Mouse (Mus musculus) liver, adult 2 months (tissue): ENCODE results near the gene Vps33a. TPM values are rescaled to one million over a fixed set of nuclear protein-coding genes. Genes with fewer than 3 reads are reported as not detected.

Source experiments
- DNase-seq: peaks from one replicate; pipeline ENCODE4 v3.0.0-alpha.2; 2011; ENCODE audit warnings: low read depth, low spot score; ENCODE audit errors: extremely low read depth
- H3K27ac ChIP-seq: fragments of 200-500 bp; replicated peaks from 2 replicates; pipeline ENCODE4 v1.5.1; 2012; ENCODE audit warnings: low read depth, mild to moderate bottlenecking, control low read depth, inconsistent platforms, low read length; ENCODE audit not compliant: insufficient read depth
- H3K27me3 ChIP-seq: fragments of 200-500 bp; 2 replicates; pipeline ENCODE4 v1.6.1; 2012; ENCODE audit warnings: mild to moderate bottlenecking, moderate library complexity, low read length, inconsistent platforms; ENCODE audit not compliant: control insufficient read depth, insufficient read depth
- H3K36me3 ChIP-seq: fragments of 200-500 bp; 2 replicates; pipeline ENCODE4 v1.6.1; 2012; ENCODE audit warnings: low read length, inconsistent platforms; ENCODE audit not compliant: control insufficient read depth, insufficient read depth
- H3K4me1 ChIP-seq: fragments of 200-500 bp; 2 replicates; pipeline ENCODE4 v1.6.1; 2011; ENCODE audit warnings: low read length; ENCODE audit not compliant: control insufficient read depth, insufficient read depth
- H3K4me3 ChIP-seq: fragments of 200-500 bp; 2 replicates; pipeline ENCODE4 v1.5.1; 2011; ENCODE audit warnings: low read depth, mild to moderate bottlenecking, control low read depth, low read length, moderate library complexity; ENCODE audit not compliant: insufficient read depth
- H3K79me2 ChIP-seq: fragments of 200-500 bp; 2 replicates; pipeline ENCODE4 v1.6.1; 2012; ENCODE audit warnings: inconsistent platforms, mild to moderate bottlenecking, low read length, moderate library complexity; ENCODE audit not compliant: control insufficient read depth, insufficient read depth
- H3K9ac ChIP-seq: fragments of 200-500 bp; 2 replicates; pipeline ENCODE4 v1.6.1; 2012; ENCODE audit warnings: low read depth, mild to moderate bottlenecking, control low read depth, inconsistent platforms, low read length
- CTCF ChIP-seq: fragments of 200-500 bp; IDR thresholded peaks from 2 replicates; pipeline ENCODE4 v1.5.1; 2011; ENCODE audit warnings: low read depth, low read length, control low read depth
- POLR2A ChIP-seq: fragments of 200-500 bp; IDR thresholded peaks from 2 replicates; pipeline ENCODE4 v1.6.1; 2011; ENCODE audit warnings: low read length, control low read depth; ENCODE audit not compliant: insufficient read depth; ENCODE audit errors: extremely low read depth
- WGBS: fragments of 180-500 bp; shearing (Covaris S2); methylation state at CpG from one replicate; pipeline ENCODE4 v1.1.7; 2018; 5-methylcytosine and 5-hydroxymethylcytosine counted together
- polyA plus RNA-seq: library from polyadenylated mRNA; depleted of rRNA; stranded (reverse); fragments of >200 nt; gene quantifications from 2 replicates; pipeline ENCODE4 v1.2.3, GENCODE M21; 2012; rRNA removed
- total RNA-seq: library from RNA; depleted of rRNA; stranded (reverse); fragments of >200 nt; gene quantifications from 2 replicates; pipeline ENCODE4 v1.2.3, GENCODE M21; 2014; rRNA removed

Gene Vps33a
- total and polyA plus RNA-seq, 2 experiments = 10.5 to 15.4 TPM

- no peak overlapping the region for H3K9ac ChIP-seq
- no peaks in the 10 kb centered on the region for H3K36me3 ChIP-seq
- 36% methylated on average over 4 of the region's 4 CpGs for WGBS
- H3K79me2 ChIP-seq = no peaks in the 10 kb centered on the region
- DNase-seq = no peak
- H3K4me1 ChIP-seq = 0 out of 2 replicates have a peak, but pooled peaks cover 4% of the 10 kb centered on the region
- TF ChIP-seq POLR2A (no peak), CTCF (0 out of 2 replicates have a peak, but pooled peaks have one; percentile 3)
- H3K27me3 ChIP-seq = 0 out of 2 replicates have a peak, but pooled peaks cover 3% of the 10 kb centered on the region
- no peak overlapping the region for H3K4me3 ChIP-seq
- no peak overlapping the region for H3K27ac ChIP-seq
Observed at GRCm38 (mm10) chr5:123499717-123500116, 73.1 kb downstream of the Vps33a start.

DNA sequence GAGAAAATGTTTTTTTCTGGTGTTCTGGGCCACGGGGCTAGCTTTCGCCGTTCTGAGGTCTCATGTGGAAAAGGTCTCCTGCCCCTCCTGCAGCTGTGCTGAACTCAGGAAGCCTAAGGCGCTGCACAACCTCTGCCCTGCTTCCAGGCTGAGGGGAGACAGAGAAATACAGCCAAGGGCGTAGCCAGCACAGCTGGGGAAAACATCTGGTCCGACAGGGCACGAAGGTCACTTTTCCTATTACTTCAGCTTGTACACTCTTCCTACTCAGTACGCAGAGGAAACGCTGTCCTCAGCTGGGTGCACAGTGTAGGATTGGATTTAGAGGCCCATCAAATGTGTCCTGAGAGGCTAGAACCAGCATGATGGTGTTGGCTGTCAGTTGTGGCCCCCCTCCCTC, 82.9 kb downstream of the Vps33a start:
- TF ChIP-seq CTCF (no peak), POLR2A (no peak)
- 59% methylated on average over 9 of the region's 9 CpGs for WGBS
- no peak overlapping the region for H3K4me3 ChIP-seq
- no peak for DNase-seq
- no peaks in the 10 kb centered on the region for H3K27me3 ChIP-seq
- no peaks in the 10 kb centered on the region for H3K36me3 ChIP-seq
- H3K9ac ChIP-seq = no peak overlapping the region
- H3K79me2 ChIP-seq = no peaks in the 10 kb centered on the region
- H3K27ac ChIP-seq = no peak overlapping the region
- H3K4me1 ChIP-seq = no peaks in the 10 kb centered on the region

GRCm38 (mm10) chr5:123489112-123489785, 83.6 kb downstream of the Vps33a start, which contains the start of the genes Lrrc43 and Il31:
Lrrc43 (plus strand) TSS chr5:123489305.
Il31 (minus strand) TSS chr5:123489489.
- Histone ChIP-seq H3K9ac (no peak within 1 kb of the TSS), H3K27ac (no peak within 1 kb of the TSS)
- WGBS = 14% methylated on average over 25 of the region's 25 CpGs

GRCm38 (mm10) chr5:123487659-123488395, 85.0 kb downstream of the Vps33a start:
- 68% methylated on average over 11 of the region's 11 CpGs for WGBS
- H3K27ac ChIP-seq = no peak overlapping the region
- TF ChIP-seq POLR2A (no peak), CTCF (no peak)
- no peak overlapping the region for H3K9ac ChIP-seq
- H3K4me1 ChIP-seq = no peaks in the 10 kb centered on the region
- no peak for DNase-seq
- no peaks in the 10 kb centered on the region for H3K27me3 ChIP-seq
- no peaks in the 10 kb centered on the region for H3K79me2 ChIP-seq
- H3K4me3 ChIP-seq = no peak overlapping the region
- H3K36me3 ChIP-seq = no peaks in the 10 kb centered on the region

More at GRCm38 (mm10) chr5:123489112-123489785, 83.6 kb downstream of the Vps33a start, which contains the start of the genes Lrrc43 and Il31:
- H3K27me3 ChIP-seq = no peaks in the 10 kb centered on the region
- DNase-seq = no peak
- TF ChIP-seq POLR2A (no peak), CTCF (no peak)
- no peak within 1 kb of the TSS for H3K4me3 ChIP-seq
- no peaks in the 10 kb centered on the region for H3K79me2 ChIP-seq
- no peaks in the 10 kb centered on the region for H3K36me3 ChIP-seq
- no peaks in the 10 kb centered on the region for H3K4me1 ChIP-seq

Other genes starting within 250 kb of the Vps33a start
- gene Bcl7a, start 229.2 kb downstream of the Vps33a start, total RNA-seq = 3.0 and 4.0 TPM in 2 replicates
- 3.0 and 3.8 TPM in 2 replicates for gene Bcl7a, start 229.2 kb downstream of the Vps33a start, polyA plus RNA-seq
- gene Mlxip, start 178.2 kb downstream of the Vps33a start, total RNA-seq = 2.0 and 2.7 TPM in 2 replicates
- gene Mlxip, start 178.2 kb downstream of the Vps33a start, polyA plus RNA-seq = 3.6 and 5.1 TPM in 2 replicates
- not detected in 2 replicates for gene Lrrc43, start 83.7 kb downstream of the Vps33a start, total RNA-seq
- gene Lrrc43, start 83.7 kb downstream of the Vps33a start, polyA plus RNA-seq = not detected in 2 replicates
- gene Il31, start 83.5 kb downstream of the Vps33a start, total RNA-seq = not detected in 2 replicates
- gene Il31, start 83.5 kb downstream of the Vps33a start, polyA plus RNA-seq = not detected in 2 replicates
- not detected in 2 replicates for gene B3gnt4, start 62.6 kb downstream of the Vps33a start, total RNA-seq
- not detected in 2 replicates for gene B3gnt4, start 62.6 kb downstream of the Vps33a start, polyA plus RNA-seq
- 28.1 and 32.8 TPM in 2 replicates for gene Diablo, start 48.9 kb downstream of the Vps33a start, total RNA-seq
- gene Diablo, start 48.9 kb downstream of the Vps33a start, polyA plus RNA-seq = 25.9 and 31.4 TPM in 2 replicates
- gene Gm49027, start 47.5 kb downstream of the Vps33a start, total RNA-seq = 0.07 TPM in 1 of 2 replicates, not detected in the other
- gene Gm49027, start 47.5 kb downstream of the Vps33a start, polyA plus RNA-seq = 0.54 and 0.76 TPM in 2 replicates
- 18.5 and 25.2 TPM in 2 replicates for gene Clip1, start 111.6 kb upstream of the Vps33a start, total RNA-seq
- 10.9 and 11.8 TPM in 2 replicates for gene Clip1, start 111.6 kb upstream of the Vps33a start, polyA plus RNA-seq
- gene Zcchc8, start 148.1 kb upstream of the Vps33a start, total RNA-seq = 9.0 and 12.1 TPM in 2 replicates
- gene Zcchc8, start 148.1 kb upstream of the Vps33a start, polyA plus RNA-seq = 9.6 and 12.7 TPM in 2 replicates
- 29.1 and 44.2 TPM in 2 replicates for gene Rsrc2, start 176.4 kb upstream of the Vps33a start, total RNA-seq
- gene Rsrc2, start 176.4 kb upstream of the Vps33a start, polyA plus RNA-seq = 3.7 and 7.0 TPM in 2 replicates
- 0.37 and 0.94 TPM in 2 replicates for gene Kntc1, start 176.7 kb upstream of the Vps33a start, total RNA-seq
- 0.04 and 0.26 TPM in 2 replicates for gene Kntc1, start 176.7 kb upstream of the Vps33a start, polyA plus RNA-seq